Mouse (Mus musculus): ENCODE results near the gene Gm15097. TPM values are rescaled to one million over a fixed set of nuclear protein-coding genes. Genes with fewer than 3 reads are reported as not detected.
"Not testable (repeated sequence)": the region's sequence is repeated elsewhere in the genome, so short reads cannot be mapped to it uniquely, and the experiment has no call there.

The Gm15097 gene
- not detected in 2 replicates for polyA plus RNA-seq (2015; fragmentation: Nextera tagmentation; extraction: Ambion mirVana)

DNA sequence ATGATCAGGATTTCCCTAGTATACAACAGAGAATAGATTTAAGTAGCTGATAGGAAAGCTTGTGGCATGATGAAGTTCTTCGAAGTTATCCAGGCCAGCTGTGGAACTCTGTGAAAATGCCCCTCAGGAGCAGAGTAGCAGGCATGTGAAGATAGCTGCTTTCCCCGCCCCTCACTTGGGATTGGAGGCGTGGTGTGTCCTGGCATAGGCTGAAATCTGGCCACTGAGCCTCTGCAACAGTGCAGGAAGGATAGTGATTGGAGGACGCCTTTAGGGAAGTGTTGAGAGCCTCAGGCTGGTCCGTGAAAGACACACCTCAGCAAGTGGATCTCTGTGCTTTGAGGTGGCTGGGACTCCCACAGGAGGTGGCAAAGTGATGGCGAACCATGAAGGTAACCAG lies at the start of gene Gm15097:
Gene Gm15097 (plus strand): TSS at position 301 of the 400 bp plus-strand sequence.
- H3K4me2 ChIP-seq; H3K27me3 ChIP-seq (replicated peaks); H3K9me3 ChIP-seq (replicated peaks); H3K36me3 ChIP-seq; H3K4me3 ChIP-seq (replicated peaks); H3K27ac ChIP-seq (replicated peaks); ATAC-seq (ENCODE audit: low FRiP score); H3K4me1 ChIP-seq; H3K9ac ChIP-seq (replicated peaks): not testable (repeated sequence)
- WGBS = no CpG with 5 or more reads among the region's 6 CpGs

GRCm38 (mm10) chrX:149762853-149763252 lies 21.4 kb upstream of the Gm15097 start:
- not testable (repeated sequence) for H3K9ac ChIP-seq (replicated peaks); H3K4me1 ChIP-seq; ATAC-seq (ENCODE audit: low FRiP score); H3K4me2 ChIP-seq; H3K4me3 ChIP-seq (replicated peaks); H3K9me3 ChIP-seq (replicated peaks); H3K36me3 ChIP-seq; H3K27ac ChIP-seq (replicated peaks); H3K27me3 ChIP-seq (replicated peaks)
- WGBS = 47% methylated on average over 4 of the region's 4 CpGs

DNA sequence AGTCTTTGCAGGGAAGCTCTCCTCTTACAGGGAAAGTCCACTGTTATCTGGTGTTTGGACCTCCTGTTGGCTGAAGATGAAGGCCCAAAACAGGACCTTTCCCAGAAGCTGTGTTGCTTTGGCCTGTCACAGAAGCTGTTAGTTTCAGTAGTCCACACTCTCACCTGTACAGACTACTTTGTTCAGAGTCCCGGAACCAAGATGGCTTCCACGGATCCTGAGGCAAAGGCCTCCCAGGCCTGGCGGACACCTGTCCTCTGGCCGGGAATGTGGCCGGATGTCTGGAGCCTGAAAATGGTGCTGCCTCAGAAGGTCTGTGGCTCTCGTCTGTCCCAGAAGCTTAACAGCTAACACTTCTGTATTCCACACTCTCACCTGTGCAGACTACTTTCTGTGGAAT lies 26.9 kb downstream of the Gm15097 start:
- not testable (repeated sequence) for H3K4me3 ChIP-seq (replicated peaks); H3K27ac ChIP-seq (replicated peaks); H3K36me3 ChIP-seq; ATAC-seq (ENCODE audit: low FRiP score); H3K9me3 ChIP-seq (replicated peaks); H3K27me3 ChIP-seq (replicated peaks); H3K9ac ChIP-seq (replicated peaks); H3K4me2 ChIP-seq; H3K4me1 ChIP-seq
- 94% methylated on average over 6 of the region's 6 CpGs for WGBS

Other genes with a start within 250 kb of the Gm15097 start
- not detected in 2 replicates for gene Gm10439, start 189.9 kb upstream of the Gm15097 start, polyA plus RNA-seq (2015; fragmentation: Nextera tagmentation; extraction: Ambion mirVana)
- gene Gm15091, start 157.2 kb downstream of the Gm15097 start, polyA plus RNA-seq (2015; fragmentation: Nextera tagmentation; extraction: Ambion mirVana) = not detected in 2 replicates

All from neural tube, embryonic 15.5 days (tissue).